Mouse (Mus musculus) adrenal gland, adult 8-10 months (tissue): ENCODE data around the gene Gm14862. TPM values are rescaled to one million over a fixed set of nuclear protein-coding genes. Genes with fewer than 3 reads are reported as not detected.
A peak's percentile ranks its signal among the peaks of the same experiment; 100 is the strongest.

Experiments
- DNase-seq: peaks from one replicate; pipeline ENCODE4 v3.0.0; 2022
- total RNA-seq, 4 experiments: library from RNA; stranded (reverse); gene quantifications; 2 replicates each; pipeline ENCODE4 v1.2.4; 2022

Gene Gm14862
- total RNA-seq, 4 experiments from 2014 or later = not detected

- DNase-seq = peak; percentile 8
Observed at GRCm38 (mm10) chrX:9222412-9223221, 34.1 kb downstream of the Gm14862 start.

GRCm38 (mm10) chrX:9221736-9222135 lies 35.0 kb downstream of the Gm14862 start:
- DNase-seq = no peak

- peak; percentile 14 for DNase-seq
Observed at GRCm38 (mm10) chrX:9221206-9221605, 35.5 kb downstream of the Gm14862 start.

GRCm38 (mm10) chrX:9219570-9219969 lies 37.1 kb downstream of the Gm14862 start:
- DNase-seq = no peak

GRCm38 (mm10) chrX:9216244-9216643 lies 40.5 kb downstream of the Gm14862 start:
- DNase-seq = no peak

GRCm38 (mm10) chrX:9205121-9205520 lies 51.6 kb downstream of the Gm14862 start:
- DNase-seq = no peak

GRCm38 (mm10) chrX:9202781-9203405 lies 53.8 kb downstream of the Gm14862 start:
- peak; percentile 14 for DNase-seq

GRCm38 (mm10) chrX:9201954-9202353 lies 54.7 kb downstream of the Gm14862 start:
- DNase-seq = no peak

Other genes with a start within 250 kb of the Gm14862 start
- not detected for gene Fthl17e, start 223.4 kb downstream of the Gm14862 start, total RNA-seq
- not detected for gene Fthl17f, start 193.9 kb downstream of the Gm14862 start, total RNA-seq
- not detected for gene 4930402K13Rik, start 152.3 kb downstream of the Gm14862 start, total RNA-seq
- gene Lancl3, start 57.0 kb downstream of the Gm14862 start, total RNA-seq = 1 to 10 TPM; 2.3 to 4.9 (median 3.8) TPM
- 1 to 10 TPM; 2.5 to 2.7 (median 2.5) TPM for gene Xk, start 15.9 kb upstream of the Gm14862 start, total RNA-seq
- not detected for gene H2al1m, start 26.9 kb upstream of the Gm14862 start, total RNA-seq
- not detected for gene H2al1k, start 93.7 kb upstream of the Gm14862 start, total RNA-seq
- 10 to 100 TPM; 22.3 to 30.8 (median 27.1) TPM for gene Cybb, start 230.9 kb upstream of the Gm14862 start, total RNA-seq